Mouse (Mus musculus) embryonic fibroblast, embryonic 13.5 days (primary cell): ENCODE data around the gene Gm3448. TPM values are rescaled to one million over a fixed set of nuclear protein-coding genes. Genes with fewer than 3 reads are reported as not detected.
"Not testable (repeated sequence)": the region's sequence is repeated elsewhere in the genome, so short reads cannot be mapped to it uniquely, and the experiment has no call there.

ENCODE experiments used
- H3K27ac ChIP-seq: 2 replicates; pipeline ENCODE4 v1.5.1; 2012; ENCODE audit warnings: low read length, control low read depth, inconsistent platforms; ENCODE audit not compliant: insufficient read depth
- H3K4me1 ChIP-seq: 2 replicates; pipeline ENCODE4 v1.6.1; 2011; ENCODE audit warnings: low read length; ENCODE audit not compliant: control insufficient read depth, insufficient read depth
- H3K4me3 ChIP-seq: 2 replicates; pipeline ENCODE4 v1.5.1; 2011; ENCODE audit warnings: mild to moderate bottlenecking, control low read depth, low read length; ENCODE audit not compliant: insufficient read depth
- CTCF ChIP-seq: IDR thresholded peaks from 2 replicates; pipeline ENCODE4 v1.5.1; 2011; ENCODE audit warnings: mild to moderate bottlenecking, control low read depth, low read length, moderate library complexity, borderline replicate concordance; ENCODE audit not compliant: insufficient read depth
- POLR2A ChIP-seq: IDR thresholded peaks from 2 replicates; pipeline ENCODE4 v1.6.1; 2011; ENCODE audit warnings: low read depth, mild to moderate bottlenecking, control low read depth, low read length, moderate library complexity
- polyA plus RNA-seq: library from polyadenylated mRNA; stranded (reverse); fragments of >200 nt; gene quantifications from 2 replicates; pipeline ENCODE4 v1.2.4, GENCODE M21; 2011; ENCODE audit warnings: low read depth; ENCODE audit not compliant: missing spikeins, insufficient read length

Gm3448 gene
- polyA plus RNA-seq, 1 experiment, result 1.6 TPM

DNA sequence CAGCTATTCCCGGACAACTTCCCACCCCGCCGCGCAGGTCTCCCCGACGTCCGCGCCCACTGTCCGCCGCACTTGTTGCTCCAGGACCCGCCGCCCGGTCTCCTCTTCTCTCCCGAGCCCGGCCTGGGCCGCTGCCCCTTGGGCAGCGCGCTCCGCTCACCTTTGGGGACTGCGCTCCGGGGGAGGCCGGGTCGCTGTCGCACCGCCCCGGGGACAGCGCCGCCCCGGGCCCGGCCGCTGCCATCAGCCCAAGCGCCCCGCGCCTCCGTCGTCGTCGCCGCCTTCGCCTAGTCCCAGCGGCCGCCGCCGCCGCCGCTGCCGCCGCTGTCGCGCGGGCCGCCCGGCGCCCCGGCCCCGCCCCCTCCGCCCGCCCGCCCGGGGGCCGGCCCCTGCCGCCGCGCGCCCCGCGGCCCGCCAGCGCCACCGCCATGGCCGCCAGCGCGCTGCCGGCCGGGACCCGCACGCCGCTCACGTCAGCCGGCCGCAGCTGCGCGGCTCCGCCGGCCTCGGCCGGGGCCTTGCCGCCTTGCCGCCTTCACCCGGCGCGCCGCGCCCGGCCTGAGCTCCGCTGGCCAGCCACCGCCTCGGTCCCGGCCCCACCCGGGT lies 80.3 kb downstream of the Gm3448 start, which contains the start of gene Phf10:
TSS of gene Phf10 (minus strand) at position 323 of the 606 bp plus-strand sequence.
- peak within 1 kb of the TSS; percentile 100 for H3K4me3 ChIP-seq
- H3K4me1 ChIP-seq, H3K27ac ChIP-seq: not testable (repeated sequence)
- TF ChIP-seq POLR2A, result peak; percentile 45; the same call in 1 of the 2 replicates

DNA sequence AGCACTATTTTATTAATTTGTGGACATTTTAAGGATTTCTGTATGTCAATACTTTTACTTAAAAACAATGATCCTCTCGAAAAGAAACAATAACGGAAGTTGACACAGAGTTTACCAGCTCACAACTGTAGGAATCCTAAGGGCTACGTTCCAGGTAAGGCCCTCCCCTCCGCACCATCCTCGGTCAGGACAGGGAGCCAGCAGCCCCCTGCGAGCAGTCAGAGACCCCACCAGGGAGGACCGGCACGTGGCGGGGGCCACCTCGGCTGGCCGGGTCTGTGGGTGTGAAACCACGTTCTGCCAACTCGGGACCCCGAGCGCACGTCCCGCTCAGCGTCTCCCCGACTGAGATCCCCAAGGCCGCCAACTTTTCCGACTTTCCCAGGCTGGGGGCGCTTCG lies 80.8 kb downstream of the Gm3448 start:
- H3K4me1 ChIP-seq, result no peaks in the 10 kb centered on the region; the same call in 1 of the 2 replicates
- TF ChIP-seq CTCF, result no peak
- no peak for TF ChIP-seq POLR2A
- H3K27ac ChIP-seq, result no peak overlapping the region
- H3K4me3 ChIP-seq, result peak overlapping the region; percentile 100

GRCm38 (mm10) chr17:14959979-14960378 lies 81.4 kb downstream of the Gm3448 start:
- TF ChIP-seq CTCF, result no peak
- TF ChIP-seq POLR2A, result no peak
- peak overlapping the region; percentile 55 for H3K4me3 ChIP-seq
- no peak overlapping the region for H3K27ac ChIP-seq
- H3K4me1 ChIP-seq, result no peaks in the 10 kb centered on the region; the same call in 1 of the 2 replicates

- Histone ChIP-seq H3K4me3 (no peak overlapping the region), H3K4me1 (no peaks in the 10 kb centered on the region; the same call in 1 of the 2 replicates), H3K27ac (no peak overlapping the region)
- TF ChIP-seq POLR2A (no peak), CTCF (no peak)
These were observed 82.5 kb downstream of the Gm3448 start for GRCm38 (mm10) chr17:14958686-14959327.

- no peak for TF ChIP-seq POLR2A
- TF ChIP-seq CTCF, result no peak
- Histone ChIP-seq H3K27ac (no peak overlapping the region), H3K4me3 (no peak overlapping the region), H3K4me1 (no peaks in the 10 kb centered on the region)
These were observed 87.9 kb downstream of the Gm3448 start for GRCm38 (mm10) chr17:14953452-14953851.

DNA sequence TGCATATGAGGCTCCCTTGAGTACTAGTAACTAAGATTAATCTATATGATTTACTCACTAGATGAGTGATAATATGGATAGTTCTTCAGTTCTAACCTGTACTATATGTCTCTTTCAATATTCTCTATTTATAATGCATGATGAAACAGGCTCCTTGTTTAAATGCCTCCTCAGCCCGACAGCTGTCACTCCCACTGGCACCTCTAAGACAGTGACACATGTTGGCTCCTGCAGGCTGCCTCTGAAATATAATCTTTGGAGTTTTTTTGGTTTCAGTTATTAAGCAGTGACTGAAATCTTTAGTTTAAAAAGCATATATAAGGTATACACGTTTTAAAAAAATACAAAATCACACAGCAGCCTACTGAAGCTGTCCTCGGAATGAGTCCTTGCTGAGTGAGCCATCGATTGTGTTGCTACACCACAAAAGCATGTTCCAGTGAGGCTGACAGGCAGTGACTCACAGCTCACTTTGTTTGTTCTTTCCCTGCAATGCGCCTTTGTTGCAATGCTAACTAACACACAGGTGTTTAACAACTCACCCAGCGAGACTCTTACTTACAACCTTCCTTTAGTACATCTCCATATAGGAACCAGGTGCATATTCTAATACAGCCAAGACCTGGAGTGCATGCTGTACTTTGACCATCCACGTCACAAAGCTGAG lies 92.0 kb downstream of the Gm3448 start:
- no peak for TF ChIP-seq POLR2A
- TF ChIP-seq CTCF, result no peak
- no peak overlapping the region for H3K4me3 ChIP-seq
- H3K27ac ChIP-seq, result no peak overlapping the region
- H3K4me1 ChIP-seq, result 0 out of 2 replicates have a peak, but pooled peaks cover 2% of the 10 kb centered on the region

Other genes with a start within 250 kb of the Gm3448 start
- gene Wdr27, start 98.4 kb downstream of the Gm3448 start, polyA plus RNA-seq, result 1.7 and 3.3 TPM in 2 replicates
- 35.5 and 43.6 TPM in 2 replicates for gene 1600012H06Rik, start 98.4 kb downstream of the Gm3448 start, polyA plus RNA-seq
- 92.6 and 136 TPM in 2 replicates for gene Phf10, start 80.3 kb downstream of the Gm3448 start, polyA plus RNA-seq
- 5.3 and 6.7 TPM in 2 replicates for gene 9030025P20Rik, start 63.1 kb downstream of the Gm3448 start, polyA plus RNA-seq
- not detected in 2 replicates for gene Gm3417, start 62.7 kb downstream of the Gm3448 start, polyA plus RNA-seq
- gene Gm3435, start 31.4 kb downstream of the Gm3448 start, polyA plus RNA-seq, result 3.2 and 3.3 TPM in 2 replicates
- gene Ermard, start 329 bp downstream of the Gm3448 start, polyA plus RNA-seq, result 47.8 and 67.9 TPM in 2 replicates
- not detected in 2 replicates for gene Tcte3, start within 50 bp of the Gm3448 start, polyA plus RNA-seq